Mouse (Mus musculus): ENCODE data around the gene Gm3182. TPM values are rescaled to one million over a fixed set of nuclear protein-coding genes. Genes with fewer than 3 reads are reported as not detected.
"Not testable (repeated sequence)": the region's sequence is repeated elsewhere in the genome, so short reads cannot be mapped to it uniquely, and the experiment has no call there.

Gene Gm3182
- polyA plus RNA-seq (2015; fragmentation: Nextera tagmentation; extraction: Ambion mirVana) = not detected in 2 replicates

DNA sequence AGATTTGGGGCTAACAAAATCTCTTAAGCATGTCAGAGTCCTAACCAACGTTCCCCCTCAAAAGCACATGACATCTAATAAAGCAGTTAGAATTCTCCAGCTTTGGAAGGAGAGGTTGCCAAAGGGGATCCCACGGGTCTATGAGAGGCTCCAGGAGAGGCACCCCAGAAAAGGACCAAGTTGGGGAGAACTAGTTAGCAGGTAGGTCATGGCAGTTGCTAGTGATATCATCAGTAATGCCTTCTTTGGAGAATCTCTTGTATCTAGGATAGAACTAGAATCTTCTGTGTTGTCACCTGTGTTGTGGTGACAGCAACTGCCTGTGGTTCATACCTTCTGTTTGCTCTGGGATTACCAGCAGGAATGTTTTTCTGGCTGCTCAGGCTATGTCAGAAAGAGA, at the start of gene Gm3182:
TSS of gene Gm3182 (plus strand) at position 301 of the 400 bp plus-strand sequence.
- not testable (repeated sequence) for ATAC-seq (ENCODE audit: low read depth); H3K9ac ChIP-seq; H3K4me1 ChIP-seq (replicated peaks); H3K27ac ChIP-seq (replicated peaks); H3K27me3 ChIP-seq; H3K4me2 ChIP-seq; H3K4me3 ChIP-seq; H3K36me3 ChIP-seq; H3K9me3 ChIP-seq
- 89% methylated on average over 1 of the region's 2 CpGs for WGBS

DNA sequence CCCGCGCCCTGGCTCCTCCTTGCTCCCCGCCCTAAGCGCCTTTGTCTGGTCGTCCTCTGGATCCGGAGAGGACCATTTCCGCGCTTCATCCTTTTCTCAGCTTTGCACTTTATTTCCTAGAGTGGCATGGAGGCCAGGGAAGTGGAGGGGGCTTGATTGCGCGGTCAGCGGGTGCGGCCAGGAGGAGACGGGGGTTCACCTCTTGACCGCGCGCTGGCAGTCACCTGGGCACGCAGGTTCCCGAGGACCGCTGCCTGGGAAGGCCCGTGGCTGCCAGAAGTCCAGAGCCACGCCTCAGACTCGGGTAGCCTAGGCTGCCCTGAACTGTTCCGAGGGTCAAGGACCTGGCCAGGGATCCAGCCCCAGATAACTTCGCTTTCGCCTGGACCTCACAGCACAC, 17.9 kb downstream of the Gm3182 start:
- not testable (repeated sequence) for H3K4me1 ChIP-seq (replicated peaks); H3K9me3 ChIP-seq; H3K27ac ChIP-seq (replicated peaks); ATAC-seq (ENCODE audit: low read depth); H3K27me3 ChIP-seq; H3K36me3 ChIP-seq
- Histone ChIP-seq H3K4me3 (peak overlapping the region; percentile 35), H3K4me2 (peak overlapping the region; percentile 54), H3K9ac (0 out of 2 replicates have a peak overlapping the region, but pooled peaks have one; percentile 41)
- WGBS = 4% methylated on average over 15 of the region's 25 CpGs

Other genes starting within 250 kb of the Gm3182 start
- not detected in 2 replicates for gene Gm3138, start 232.1 kb upstream of the Gm3182 start, polyA plus RNA-seq (2015; fragmentation: Nextera tagmentation; extraction: Ambion mirVana)
- not detected in 2 replicates for gene Gm3149, start 164.5 kb upstream of the Gm3182 start, polyA plus RNA-seq (2015; fragmentation: Nextera tagmentation; extraction: Ambion mirVana)
- gene 2610042L04Rik, start 147.0 kb upstream of the Gm3182 start, polyA plus RNA-seq (2015; fragmentation: Nextera tagmentation; extraction: Ambion mirVana) = 2.3 and 3.8 TPM in 2 replicates
- not detected in 2 replicates for gene Gm3159, start 84.2 kb upstream of the Gm3182 start, polyA plus RNA-seq (2015; fragmentation: Nextera tagmentation; extraction: Ambion mirVana)
- 3.4 and 3.5 TPM in 2 replicates for gene Gm3164, start 66.3 kb upstream of the Gm3182 start, polyA plus RNA-seq (2015; fragmentation: Nextera tagmentation; extraction: Ambion mirVana)
- gene Gm3173, start 50.8 kb upstream of the Gm3182 start, polyA plus RNA-seq (2015; fragmentation: Nextera tagmentation; extraction: Ambion mirVana) = 1.4 TPM in 1 of 2 replicates, not detected in the other
- not detected in 2 replicates for gene Gm3047, start 73.7 kb downstream of the Gm3182 start, polyA plus RNA-seq (2015; fragmentation: Nextera tagmentation; extraction: Ambion mirVana)
- gene Gm8159, start 150.6 kb downstream of the Gm3182 start, polyA plus RNA-seq (2015; fragmentation: Nextera tagmentation; extraction: Ambion mirVana) = not detected in 2 replicates
- gene Gm3239, start 182.4 kb downstream of the Gm3182 start, polyA plus RNA-seq (2015; fragmentation: Nextera tagmentation; extraction: Ambion mirVana) = 0.47 TPM in 1 of 2 replicates, not detected in the other
- gene Gm7876, start 227.5 kb downstream of the Gm3182 start, polyA plus RNA-seq (2015; fragmentation: Nextera tagmentation; extraction: Ambion mirVana) = not detected in 2 replicates
- 1.6 and 2.2 TPM in 2 replicates for gene Gm3252, start 245.0 kb downstream of the Gm3182 start, polyA plus RNA-seq (2015; fragmentation: Nextera tagmentation; extraction: Ambion mirVana)

All from neural tube, embryonic 13.5 days (tissue).